Mouse (Mus musculus): ENCODE measurements at regions not wholly inside any gene's neighbourhood (a gene's known extent, or its start where the extent isn't known, plus 50 kb on each side); places are given as distances from the start of the nearest gene placed in this dataset.

GRCm38 (mm10) chr2:72865462-72866365 is 114.5 kb downstream of the Sp3 start:
- H3K4me1 ChIP-seq (ENCODE audit: control insufficient read depth, insufficient read depth, low read length) = no peaks in the 10 kb centered on the region
- TF ChIP-seq CTCF (IDR thresholded peaks at IDR 0.05; ENCODE audit: borderline replicate concordance, insufficient read depth, low read length) (no peak), POLR2A (IDR thresholded peaks at IDR 0.05; ENCODE audit: low read depth, low read length) (no peak)
- no peak overlapping the region for H3K4me3 ChIP-seq (ENCODE audit: insufficient read depth, low read length)
- no peak overlapping the region for H3K27ac ChIP-seq (ENCODE audit: insufficient read depth, low read length)

GRCm38 (mm10) chr2:72866366-72866688 is 113.9 kb downstream of the Sp3 start:
- Histone ChIP-seq H3K4me1 (ENCODE audit: control insufficient read depth, insufficient read depth, low read length) (no peaks in the 10 kb centered on the region), H3K27ac (ENCODE audit: insufficient read depth, low read length) (no peak overlapping the region), H3K4me3 (ENCODE audit: insufficient read depth, low read length) (no peak overlapping the region)
- no peak for TF ChIP-seq CTCF (IDR thresholded peaks at IDR 0.05; ENCODE audit: borderline replicate concordance, insufficient read depth, low read length)
- TF ChIP-seq POLR2A (IDR thresholded peaks at IDR 0.05; ENCODE audit: low read depth, low read length) = no peak

- Histone ChIP-seq H3K27ac (ENCODE audit: insufficient read depth, low read length) (no peak overlapping the region), H3K4me1 (ENCODE audit: control insufficient read depth, insufficient read depth, low read length) (no peaks in the 10 kb centered on the region), H3K4me3 (ENCODE audit: insufficient read depth, low read length) (no peak overlapping the region)
- TF ChIP-seq POLR2A (IDR thresholded peaks at IDR 0.05; ENCODE audit: low read depth, low read length) (no peak), CTCF (IDR thresholded peaks at IDR 0.05; ENCODE audit: borderline replicate concordance, insufficient read depth, low read length) (no peak)
Observed at GRCm38 (mm10) chr2:72868173-72868572, 112.1 kb downstream of the Sp3 start.

- no peak overlapping the region for H3K27ac ChIP-seq (ENCODE audit: insufficient read depth, low read length)
- H3K4me3 ChIP-seq (ENCODE audit: insufficient read depth, low read length) = no peak overlapping the region
- no peak for TF ChIP-seq CTCF (IDR thresholded peaks at IDR 0.05; ENCODE audit: borderline replicate concordance, insufficient read depth, low read length)
- no peak for TF ChIP-seq POLR2A (IDR thresholded peaks at IDR 0.05; ENCODE audit: low read depth, low read length)
- no peaks in the 10 kb centered on the region for H3K4me1 ChIP-seq (ENCODE audit: control insufficient read depth, insufficient read depth, low read length)
Observed at GRCm38 (mm10) chr2:72871836-72872235, 108.4 kb downstream of the Sp3 start.

- TF ChIP-seq POLR2A (IDR thresholded peaks at IDR 0.05; ENCODE audit: low read depth, low read length) (no peak), CTCF (IDR thresholded peaks at IDR 0.05; ENCODE audit: borderline replicate concordance, insufficient read depth, low read length) (no peak)
- Histone ChIP-seq H3K27ac (ENCODE audit: insufficient read depth, low read length) (no peak overlapping the region), H3K4me1 (ENCODE audit: control insufficient read depth, insufficient read depth, low read length) (no peaks in the 10 kb centered on the region), H3K4me3 (ENCODE audit: insufficient read depth, low read length) (no peak overlapping the region)
Observed at GRCm38 (mm10) chr2:72873948-72874347, 106.3 kb downstream of the Sp3 start.

- Histone ChIP-seq H3K4me1 (ENCODE audit: control insufficient read depth, insufficient read depth, low read length) (no peaks in the 10 kb centered on the region), H3K4me3 (ENCODE audit: insufficient read depth, low read length) (no peak overlapping the region), H3K27ac (ENCODE audit: insufficient read depth, low read length) (no peak overlapping the region)
- TF ChIP-seq POLR2A (IDR thresholded peaks at IDR 0.05; ENCODE audit: low read depth, low read length) = no peak
- no peak for TF ChIP-seq CTCF (IDR thresholded peaks at IDR 0.05; ENCODE audit: borderline replicate concordance, insufficient read depth, low read length)
Observed at GRCm38 (mm10) chr2:72874533-72874932, 105.7 kb downstream of the Sp3 start.

- no peak overlapping the region for H3K4me3 ChIP-seq (ENCODE audit: insufficient read depth, low read length)
- TF ChIP-seq CTCF (IDR thresholded peaks at IDR 0.05; ENCODE audit: borderline replicate concordance, insufficient read depth, low read length) = no peak
Observed at GRCm38 (mm10) chr2:72875677-72876076, 104.6 kb downstream of the Sp3 start.

GRCm38 (mm10) chr2:72880016-72880415 is 100.2 kb downstream of the Sp3 start:
- H3K4me1 ChIP-seq (ENCODE audit: control insufficient read depth, insufficient read depth, low read length) = no peaks in the 10 kb centered on the region
- H3K4me3 ChIP-seq (ENCODE audit: insufficient read depth, low read length) = no peak overlapping the region
- TF ChIP-seq POLR2A (IDR thresholded peaks at IDR 0.05; ENCODE audit: low read depth, low read length) (no peak), CTCF (IDR thresholded peaks at IDR 0.05; ENCODE audit: borderline replicate concordance, insufficient read depth, low read length) (no peak)
- H3K27ac ChIP-seq (ENCODE audit: insufficient read depth, low read length) = no peak overlapping the region

More at GRCm38 (mm10) chr2:72875677-72876076, 104.6 kb downstream of the Sp3 start:
- Histone ChIP-seq H3K27ac (ENCODE audit: insufficient read depth, low read length) (no peak overlapping the region), H3K4me1 (ENCODE audit: control insufficient read depth, insufficient read depth, low read length) (no peaks in the 10 kb centered on the region)

GRCm38 (mm10) chr2:72881554-72881953 is 98.7 kb downstream of the Sp3 start:
- no peaks in the 10 kb centered on the region for H3K4me1 ChIP-seq (ENCODE audit: control insufficient read depth, insufficient read depth, low read length)
- TF ChIP-seq POLR2A (IDR thresholded peaks at IDR 0.05; ENCODE audit: low read depth, low read length) = no peak
- no peak for TF ChIP-seq CTCF (IDR thresholded peaks at IDR 0.05; ENCODE audit: borderline replicate concordance, insufficient read depth, low read length)
- peak overlapping the region; percentile 15; the same call in 1 of the 2 replicates for H3K27ac ChIP-seq (ENCODE audit: insufficient read depth, low read length)
- no peak overlapping the region for H3K4me3 ChIP-seq (ENCODE audit: insufficient read depth, low read length)

- Histone ChIP-seq H3K4me3 (ENCODE audit: insufficient read depth, low read length) (no peak overlapping the region), H3K27ac (ENCODE audit: insufficient read depth, low read length) (no peak overlapping the region), H3K4me1 (ENCODE audit: control insufficient read depth, insufficient read depth, low read length) (peaks cover 9% of the 10 kb centered on the region)
- no peak for TF ChIP-seq POLR2A (IDR thresholded peaks at IDR 0.05; ENCODE audit: low read depth, low read length)
- TF ChIP-seq CTCF (IDR thresholded peaks at IDR 0.05; ENCODE audit: borderline replicate concordance, insufficient read depth, low read length) = no peak
Observed at GRCm38 (mm10) chr2:72886250-72886649, 94.0 kb downstream of the Sp3 start.

Data from embryonic fibroblast, embryonic 13.5 days (primary cell).